Mouse (Mus musculus) embryonic facial prominence, embryonic 14.5 days (tissue): ENCODE measurements around the gene Pgs1. TPM values are rescaled to one million over a fixed set of nuclear protein-coding genes. Genes with fewer than 3 reads are reported as not detected.
A peak's percentile ranks its signal among the peaks of the same experiment; 100 is the strongest.

Experiments
- ATAC-seq: fragments of 200-750 bp; cut with Nextera tagmentation; 2 replicates; pipeline ENCODE4 v1.8.0; 2017; ENCODE audit warnings: low read depth, moderate number of reproducible peaks, moderate TSS enrichment
- DNase-seq: peaks from one replicate; pipeline ENCODE4 v3.0.0-alpha.2; 2015; ENCODE audit warnings: low spot score
- H3K27ac ChIP-seq: fragments of 300-500 bp; sonication (generic); replicated peaks from 2 replicates; pipeline ENCODE4 v1.5.1; 2014; ENCODE audit warnings: low read depth, mild to moderate bottlenecking, low read length, moderate library complexity
- H3K27me3 ChIP-seq: fragments of 300-500 bp; sonication (generic); replicated peaks from 2 replicates; pipeline ENCODE4 v1.6.1; 2014; ENCODE audit warnings: low read length; ENCODE audit not compliant: control insufficient read depth, insufficient read depth
- H3K36me3 ChIP-seq: fragments of 300-500 bp; sonication (generic); 2 replicates; pipeline ENCODE4 v1.6.1; 2014; ENCODE audit warnings: low read length, mixed read lengths; ENCODE audit not compliant: control insufficient read depth, insufficient read depth
- H3K4me1 ChIP-seq: fragments of 300-500 bp; sonication (generic); 2 replicates; pipeline ENCODE4 v1.6.1; 2014; ENCODE audit warnings: antibody characterized with exemption, low read length; ENCODE audit not compliant: control insufficient read depth, insufficient read depth
- H3K4me2 ChIP-seq: fragments of 300-500 bp; sonication (generic); 2 replicates; pipeline ENCODE4 v1.6.1; 2014; ENCODE audit warnings: low read depth, mild to moderate bottlenecking, low read length, moderate library complexity, mixed read lengths
- H3K4me3 ChIP-seq: fragments of 300-500 bp; sonication (generic); 2 replicates; pipeline ENCODE4 v1.5.1; 2014; ENCODE audit warnings: low read depth, mild to moderate bottlenecking, low read length
- H3K9ac ChIP-seq: fragments of 300-500 bp; sonication (generic); 2 replicates; pipeline ENCODE4 v1.6.1; 2014; ENCODE audit warnings: low read depth, mild to moderate bottlenecking, low read length, moderate library complexity, mixed read lengths
- H3K9me3 ChIP-seq: fragments of 300-500 bp; sonication (generic); 2 replicates; pipeline ENCODE4 v1.6.1; 2016; ENCODE audit warnings: low read length; ENCODE audit not compliant: control insufficient read depth
- WGBS: fragments of 180-500 bp; shearing (Covaris S2); extraction: QIAGEN DNeasy Blood & Tissue Kit; methylation state at CpG from one replicate; pipeline ENCODE4 v1.1.7; 2014; 5-methylcytosine and 5-hydroxymethylcytosine counted together
- polyA plus RNA-seq: library from polyadenylated mRNA; unstranded; fragments of >200 nt; fragmentation: Nextera tagmentation; extraction: Ambion mirVana; gene quantifications from 2 replicates; pipeline ENCODE4 v1.2.1, GENCODE M21; 2014

The Pgs1 gene
- polyA plus RNA-seq = 31.0 and 34.7 TPM in 2 replicates

DNA sequence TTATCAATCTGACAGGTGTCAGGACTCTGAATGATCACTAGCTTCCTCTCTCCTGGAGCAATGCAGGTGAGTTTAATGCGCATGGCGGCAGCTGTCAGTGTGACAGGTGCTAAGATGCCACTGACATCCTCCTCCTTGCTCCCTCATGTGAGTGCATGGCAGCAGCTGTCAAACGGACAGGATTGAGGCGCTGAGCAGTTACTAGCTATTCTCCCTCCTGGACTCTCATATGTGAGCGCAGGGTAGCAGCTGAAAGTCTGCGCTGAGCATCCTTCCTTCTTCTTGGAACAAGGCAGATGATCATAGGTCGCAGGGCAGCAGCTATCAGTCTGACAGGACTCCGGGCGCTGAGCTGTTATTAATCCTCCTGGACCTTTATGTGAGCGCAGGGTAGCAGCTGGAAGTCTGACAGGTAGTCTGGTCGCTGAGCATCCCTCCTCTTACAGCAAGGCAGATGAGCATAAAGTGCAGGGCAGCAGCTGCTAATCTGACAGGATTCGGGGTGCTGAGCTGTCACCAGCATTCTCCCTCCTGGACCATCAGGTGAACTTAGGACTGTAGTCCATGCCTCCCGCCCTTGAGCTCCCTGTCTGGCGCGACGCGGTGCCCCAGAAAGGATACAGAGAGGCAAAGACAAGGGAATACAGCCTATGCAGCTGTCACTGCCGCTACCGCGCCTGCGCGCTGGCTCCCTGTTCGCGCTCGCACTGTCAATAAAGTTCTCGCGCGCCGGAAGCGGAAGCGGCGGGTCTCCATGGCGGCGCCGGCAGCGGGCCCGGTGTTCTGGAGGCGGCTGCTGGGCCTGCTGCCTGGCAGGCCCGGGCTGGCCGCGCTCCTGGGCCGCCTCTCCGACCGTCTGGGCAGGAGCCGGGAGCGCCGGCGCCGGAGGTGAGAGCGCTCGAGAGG lies at the start of gene Pgs1:
TSS of gene Pgs1 (plus strand) at position 167 of the 906 bp plus-strand sequence.
- peak; percentile 93 for DNase-seq
- H3K36me3 ChIP-seq = no peaks in the 10 kb centered on the region
- H3K4me1 ChIP-seq = peaks cover 9% of the 10 kb centered on the region
- ATAC-seq = peak; percentile 91
- peak within 1 kb of the TSS; percentile 90 for H3K9ac ChIP-seq
- no peaks in the 10 kb centered on the region for H3K27me3 ChIP-seq
- H3K27ac ChIP-seq = peak within 1 kb of the TSS; percentile 61
- no peaks in the 10 kb centered on the region for H3K9me3 ChIP-seq
- H3K4me3 ChIP-seq = peak within 1 kb of the TSS; percentile 100
- H3K4me2 ChIP-seq = peak within 1 kb of the TSS; percentile 88
- 11% methylated on average over 31 of the region's 51 CpGs for WGBS

DNA sequence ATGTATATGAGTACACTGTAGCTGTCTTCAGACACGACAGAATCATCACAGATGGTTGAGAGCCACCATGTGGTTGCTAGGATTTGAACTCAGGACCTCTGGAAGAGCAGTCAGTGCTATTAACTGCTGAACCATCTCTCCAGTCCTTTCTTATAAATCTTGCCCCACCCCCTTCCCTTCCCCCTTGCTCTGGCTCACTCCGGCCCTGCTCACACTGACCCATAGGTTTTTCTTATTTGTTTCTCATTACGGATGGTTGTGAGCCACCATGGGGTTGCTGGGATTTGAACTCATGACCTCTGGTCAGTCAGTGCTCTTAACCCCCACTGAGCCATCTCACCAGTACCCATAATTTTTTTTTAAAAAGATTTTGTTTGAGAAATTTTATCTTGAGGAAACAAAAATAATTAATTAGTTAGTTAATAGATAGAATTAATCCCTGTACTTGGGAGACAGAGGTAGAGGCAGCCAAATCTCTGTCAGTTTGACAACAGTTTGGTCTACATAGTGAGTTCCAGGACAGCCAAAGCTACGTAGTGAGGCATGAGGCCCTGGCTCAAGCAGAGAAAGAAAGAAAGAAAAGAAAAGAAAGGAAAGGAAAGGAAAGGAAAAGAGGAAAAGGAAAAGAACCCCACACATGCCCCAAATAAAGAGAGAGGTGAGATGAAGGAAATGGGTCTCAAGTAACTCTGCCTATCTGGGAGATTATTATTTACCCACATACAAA lies 46.9 kb upstream of the Pgs1 start:
- WGBS = 40% methylated on average over 4 of the region's 4 CpGs
- Histone ChIP-seq H3K27ac (peak overlapping the region; percentile 86), H3K36me3 (no peaks in the 10 kb centered on the region), H3K4me1 (peaks cover 49% of the 10 kb centered on the region), H3K4me3 (no peak overlapping the region), H3K4me2 (peak overlapping the region; percentile 28), H3K27me3 (no peaks in the 10 kb centered on the region), H3K9ac (no peak overlapping the region), H3K9me3 (no peaks in the 10 kb centered on the region)
- DNase-seq (no peak), ATAC-seq (no peak)

GRCm38 (mm10) chr11:117939741-117940285 lies 46.3 kb upstream of the Pgs1 start:
- peak overlapping the region; percentile 32; the same call in 1 of the 2 replicates for H3K9ac ChIP-seq
- H3K27ac ChIP-seq = peak overlapping the region; percentile 86
- no peaks in the 10 kb centered on the region for H3K36me3 ChIP-seq
- DNase-seq (peak; percentile 96), ATAC-seq (peak; percentile 91)
- H3K4me3 ChIP-seq = no peak overlapping the region
- H3K27me3 ChIP-seq = no peaks in the 10 kb centered on the region
- peak overlapping the region; percentile 28 for H3K4me2 ChIP-seq
- no peaks in the 10 kb centered on the region for H3K9me3 ChIP-seq
- peaks cover 43% of the 10 kb centered on the region for H3K4me1 ChIP-seq
- WGBS = 4% methylated on average over 7 of the region's 7 CpGs

GRCm38 (mm10) chr11:117940881-117941280 lies 45.2 kb upstream of the Pgs1 start:
- peaks cover 32% of the 10 kb centered on the region for H3K4me1 ChIP-seq
- no peak for ATAC-seq

DNA sequence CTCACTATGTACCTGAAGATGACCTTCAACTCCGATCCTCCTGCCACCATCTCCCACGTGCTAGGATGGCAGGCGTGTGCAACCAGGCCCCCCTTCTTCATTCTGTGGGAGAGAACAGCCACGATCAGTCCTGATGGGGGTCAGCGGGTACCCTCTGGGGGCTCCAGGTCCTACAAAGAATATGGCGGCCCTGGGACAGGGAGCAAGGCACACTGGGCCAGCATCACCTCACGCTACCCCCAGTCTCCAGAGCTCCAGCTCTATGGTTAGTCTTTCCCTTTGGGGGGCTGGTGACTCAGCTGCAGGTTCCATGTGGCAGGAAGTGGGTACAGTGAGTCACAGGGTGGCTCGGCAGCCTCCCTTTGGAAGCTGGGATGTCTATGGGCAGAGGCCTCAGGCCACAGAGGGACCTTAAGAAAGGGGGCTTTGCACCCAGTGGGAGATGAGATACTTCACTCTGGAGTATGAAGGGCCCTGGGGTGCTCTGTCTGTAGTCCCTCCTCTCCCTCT lies 44.7 kb upstream of the Pgs1 start:
- Histone ChIP-seq H3K36me3 (no peaks in the 10 kb centered on the region), H3K4me2 (no peak overlapping the region), H3K4me3 (no peak overlapping the region), H3K9ac (no peak overlapping the region), H3K27me3 (no peaks in the 10 kb centered on the region), H3K9me3 (no peaks in the 10 kb centered on the region), H3K27ac (no peak overlapping the region), H3K4me1 (peaks cover 27% of the 10 kb centered on the region)
- ATAC-seq (no peak), DNase-seq (no peak)
- WGBS = 92% methylated on average over 8 of the region's 8 CpGs

More at GRCm38 (mm10) chr11:117940881-117941280, 45.2 kb upstream of the Pgs1 start:
- Histone ChIP-seq H3K9ac (no peak overlapping the region), H3K27me3 (no peaks in the 10 kb centered on the region), H3K9me3 (no peaks in the 10 kb centered on the region), H3K4me2 (no peak overlapping the region), H3K4me3 (no peak overlapping the region), H3K36me3 (no peaks in the 10 kb centered on the region), H3K27ac (peak overlapping the region; percentile 86)
- DNase-seq = no peak
- WGBS = 93% methylated on average over 6 of the region's 6 CpGs

- Histone ChIP-seq H3K36me3 (no peaks in the 10 kb centered on the region), H3K4me1 (peaks cover 25% of the 10 kb centered on the region), H3K9me3 (no peaks in the 10 kb centered on the region), H3K27ac (no peak overlapping the region), H3K4me2 (no peak overlapping the region), H3K27me3 (no peaks in the 10 kb centered on the region), H3K9ac (no peak overlapping the region), H3K4me3 (no peak overlapping the region)
- WGBS = 36% methylated on average over 4 of the region's 4 CpGs
- no peak for ATAC-seq
- DNase-seq = no peak
Observed at GRCm38 (mm10) chr11:117941848-117942247, 44.2 kb upstream of the Pgs1 start.

DNA sequence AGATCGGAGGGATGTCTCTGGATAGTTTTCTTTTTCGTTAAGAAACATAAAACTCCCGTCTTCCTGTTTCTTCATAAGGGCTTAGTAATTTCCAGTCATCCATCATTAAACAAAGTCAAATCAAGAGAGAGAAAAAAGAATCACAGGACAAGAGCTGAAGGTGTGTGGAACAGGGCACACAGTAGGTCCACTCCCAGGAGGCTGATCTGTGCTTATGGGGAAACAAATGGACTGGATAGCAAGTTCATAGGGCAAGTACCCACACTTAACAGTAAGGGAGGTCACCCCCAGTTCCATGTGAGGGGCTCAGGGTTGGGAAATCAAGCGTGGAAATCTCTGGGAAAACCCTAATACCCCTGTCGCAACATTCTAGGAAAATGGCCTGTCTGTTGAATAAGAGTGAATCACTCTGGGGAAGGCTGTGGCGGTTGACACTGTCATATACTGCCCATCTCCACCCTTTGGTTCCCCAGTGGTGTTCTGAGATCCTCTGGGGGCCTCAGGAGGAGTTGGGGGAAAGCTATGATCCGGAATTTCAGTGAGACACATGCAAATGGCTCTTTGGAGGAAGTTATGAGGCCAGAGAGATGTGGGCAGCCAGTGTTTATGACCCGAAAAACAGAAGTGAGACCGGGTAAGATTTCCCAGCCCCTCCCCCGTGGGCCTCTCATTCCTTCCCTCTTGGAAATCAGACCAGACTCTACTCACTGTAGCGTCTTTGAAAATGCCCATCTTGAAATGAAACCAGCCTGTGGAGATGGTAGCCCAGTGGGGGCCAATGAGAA lies 39.7 kb upstream of the Pgs1 start:
- ATAC-seq (no peak), DNase-seq (no peak)
- Histone ChIP-seq H3K4me3 (no peak overlapping the region), H3K4me2 (no peak overlapping the region), H3K9me3 (no peaks in the 10 kb centered on the region), H3K36me3 (no peaks in the 10 kb centered on the region), H3K27me3 (no peaks in the 10 kb centered on the region), H3K4me1 (peaks cover 2% of the 10 kb centered on the region), H3K9ac (no peak overlapping the region), H3K27ac (no peak overlapping the region)
- 71% methylated on average over 11 of the region's 11 CpGs for WGBS

DNA sequence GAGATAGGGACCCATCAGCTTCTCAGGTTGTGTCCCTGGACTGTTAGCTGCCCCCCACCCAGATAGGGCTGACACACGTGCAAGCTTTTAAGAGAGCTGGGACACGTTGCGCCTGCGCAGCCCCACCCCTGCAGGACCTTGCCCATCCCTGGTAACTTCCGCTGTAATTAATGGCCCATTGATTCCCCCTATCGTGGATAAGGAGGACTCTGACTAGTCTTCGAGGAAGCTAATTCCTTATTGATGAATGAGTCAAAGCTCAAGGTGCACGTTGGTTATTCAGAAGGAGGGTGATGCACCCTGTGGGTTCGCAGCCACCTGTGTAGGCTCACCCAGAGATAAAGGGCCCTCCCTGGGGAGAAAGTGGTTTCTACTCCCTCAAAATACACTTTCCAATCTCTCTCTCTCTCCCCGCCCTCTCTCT lies 39.1 kb upstream of the Pgs1 start:
- DNase-seq (no peak), ATAC-seq (no peak)
- Histone ChIP-seq H3K4me2 (no peak overlapping the region), H3K9ac (no peak overlapping the region), H3K27ac (no peak overlapping the region), H3K4me1 (no peaks in the 10 kb centered on the region), H3K36me3 (no peaks in the 10 kb centered on the region), H3K27me3 (no peaks in the 10 kb centered on the region), H3K9me3 (no peaks in the 10 kb centered on the region), H3K4me3 (no peak overlapping the region)
- 77% methylated on average over 10 of the region's 10 CpGs for WGBS
